Mouse (Mus musculus): ENCODE results near the gene Styxl1. TPM values are rescaled to one million over a fixed set of nuclear protein-coding genes. Genes with fewer than 3 reads are reported as not detected.
A peak's percentile ranks its signal among the peaks of the same experiment; 100 is the strongest.

Gene Styxl1
- total RNA-seq, 2 experiments from 2014 or later: not detected

- ATAC-seq (replicated peaks; ENCODE audit: poor library complexity): peak; percentile 75
Observed at GRCm38 (mm10) chr5:135772519-135772918, 5.7 kb downstream of the Styxl1 start.

DNA sequence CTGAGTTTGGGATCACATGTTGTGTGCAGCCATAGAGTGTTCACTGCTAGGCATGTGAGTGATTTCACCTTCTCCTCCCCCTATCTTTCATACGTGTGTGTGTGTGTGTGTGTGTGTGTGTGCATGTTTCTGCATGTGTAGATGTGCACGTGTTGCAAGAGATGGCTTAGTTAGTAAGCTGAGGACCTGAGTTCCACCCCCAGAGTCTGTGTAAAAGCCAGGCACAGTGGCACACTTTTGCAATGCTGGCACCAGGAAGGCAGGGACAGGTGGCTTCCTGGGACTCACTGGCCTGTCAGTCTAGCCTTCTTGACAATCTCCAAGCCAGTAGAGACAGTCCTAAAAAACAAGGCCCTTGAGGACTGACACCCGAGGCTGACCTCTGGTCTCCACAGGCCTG, 13.2 kb downstream of the Styxl1 start:
- no peak for ATAC-seq (replicated peaks; ENCODE audit: poor library complexity)

- peak; percentile 95 for ATAC-seq (replicated peaks; ENCODE audit: poor library complexity)
Observed at GRCm38 (mm10) chr5:135763526-135763925, 14.7 kb downstream of the Styxl1 start.

- ATAC-seq (replicated peaks; ENCODE audit: poor library complexity): no peak
Observed at GRCm38 (mm10) chr5:135761881-135762280, 16.3 kb downstream of the Styxl1 start.

- no peak for ATAC-seq (replicated peaks; ENCODE audit: poor library complexity)
Observed at GRCm38 (mm10) chr5:135751595-135751994, 26.6 kb downstream of the Styxl1 start.

DNA sequence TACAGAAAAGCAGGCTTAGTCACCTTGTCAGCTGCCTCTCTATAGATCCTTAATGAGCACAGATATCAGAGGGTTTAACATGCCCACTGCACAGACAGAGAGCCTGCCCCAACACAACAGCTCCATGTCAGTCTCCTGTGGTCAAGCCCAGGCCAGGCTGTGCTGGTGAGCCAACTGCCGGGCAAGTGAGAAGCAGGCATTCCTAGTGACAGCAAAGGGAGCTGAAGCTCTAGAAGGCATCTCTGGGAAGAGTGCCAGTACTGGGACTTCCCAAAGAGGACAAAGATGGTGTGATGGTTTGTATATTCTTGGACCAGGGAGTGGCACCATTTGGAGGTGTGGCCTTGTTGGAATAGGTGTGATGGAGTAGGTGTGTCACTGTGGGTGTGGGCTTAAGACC, 27.1 kb downstream of the Styxl1 start:
- ATAC-seq (replicated peaks; ENCODE audit: poor library complexity): no peak

GRCm38 (mm10) chr5:135744742-135745141, 33.4 kb downstream of the Styxl1 start:
- peak; percentile 10 for ATAC-seq (replicated peaks; ENCODE audit: poor library complexity)

- peak; percentile 99 for ATAC-seq (replicated peaks; ENCODE audit: poor library complexity)
Observed at GRCm38 (mm10) chr5:135743741-135744609, 34.2 kb downstream of the Styxl1 start, which contains the start of gene Tmem120a. Gene Tmem120a (minus strand): TSS chr5:135744448.

DNA sequence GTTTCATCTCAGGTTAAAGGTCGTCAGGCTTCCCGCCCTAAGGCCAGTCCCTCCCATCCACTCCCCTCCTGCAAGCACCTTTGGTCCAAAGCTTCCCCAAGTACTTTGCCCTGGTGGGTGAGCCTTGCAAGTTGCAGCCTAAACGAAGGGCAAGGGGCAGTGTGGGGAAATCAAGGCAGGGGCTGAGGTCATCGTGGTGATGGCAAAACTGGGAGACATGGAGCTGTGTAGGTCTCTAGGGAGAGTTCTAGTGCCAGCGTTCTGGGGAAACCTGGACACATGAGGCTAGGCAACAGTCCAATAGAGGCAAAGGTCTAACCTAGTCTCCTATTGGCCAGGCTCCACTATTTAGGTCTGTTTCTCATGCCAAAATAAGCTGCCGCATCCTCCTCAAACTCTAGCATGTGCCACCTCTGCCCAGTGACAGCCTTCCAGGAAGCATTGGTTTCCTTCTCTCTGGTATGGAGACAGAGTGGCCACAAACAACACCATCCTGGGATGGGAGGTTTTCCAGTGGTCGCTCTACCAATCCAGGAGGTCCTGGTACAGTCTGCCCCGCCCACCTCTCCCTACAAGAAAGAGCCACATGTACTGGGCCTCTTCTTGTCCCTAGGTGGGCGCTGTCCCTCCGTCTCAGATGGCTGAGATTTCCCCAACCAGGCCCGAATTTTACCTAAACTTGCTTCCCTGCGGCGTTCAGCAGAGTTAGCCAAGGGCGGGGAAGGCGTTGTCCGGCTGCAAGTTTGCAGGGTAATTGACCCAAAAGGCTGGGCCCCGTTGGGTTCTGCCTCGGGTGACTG, 35.0 kb downstream of the Styxl1 start:
- 0 out of 2 replicates have a peak, but pooled peaks have one; percentile 3 for ATAC-seq (replicated peaks; ENCODE audit: poor library complexity)

GRCm38 (mm10) chr5:135742156-135742555, 36.0 kb downstream of the Styxl1 start:
- ATAC-seq (replicated peaks; ENCODE audit: poor library complexity): no peak

DNA sequence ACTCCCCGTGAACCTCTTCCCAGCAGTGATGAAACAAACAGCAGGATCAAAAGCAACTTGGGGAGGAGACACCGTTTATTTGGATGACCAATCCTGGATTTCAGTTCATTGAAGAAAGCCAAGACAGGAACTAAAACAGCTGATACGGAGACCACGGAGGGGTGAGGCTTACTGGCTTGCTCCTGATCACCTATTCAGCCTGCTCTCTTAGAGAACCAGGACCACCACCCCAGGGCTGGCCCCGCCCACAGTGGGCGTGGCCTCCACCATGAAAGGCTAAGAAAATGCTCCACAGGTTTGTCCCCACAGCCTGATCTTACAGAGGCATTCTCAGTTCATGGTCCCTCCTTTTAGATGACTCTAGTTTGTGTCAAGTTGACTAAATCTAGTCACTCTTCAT, 39.9 kb downstream of the Styxl1 start:
- ATAC-seq (replicated peaks; ENCODE audit: poor library complexity): no peak

DNA sequence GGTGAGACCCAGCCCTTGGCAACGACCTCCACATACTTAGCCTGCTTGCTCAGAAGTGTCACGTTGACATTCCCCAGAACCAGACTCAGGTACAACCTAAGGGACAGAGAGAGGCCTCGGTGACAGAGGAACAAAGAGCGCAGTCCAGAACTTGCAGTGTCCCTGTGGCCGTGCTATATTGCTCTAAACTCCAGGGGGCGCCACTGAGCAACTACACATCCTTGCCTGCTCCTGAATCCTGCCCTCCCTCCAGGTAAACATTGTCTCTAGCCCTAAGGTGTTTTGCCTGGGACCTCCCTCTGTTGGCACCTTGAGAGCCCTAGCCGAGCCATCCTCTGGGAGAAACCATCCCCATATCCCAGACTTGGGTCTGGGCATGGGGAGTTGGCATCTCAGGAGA, 41.0 kb downstream of the Styxl1 start:
- peak; percentile 51; the same call in 1 of the 2 replicates for ATAC-seq (replicated peaks; ENCODE audit: poor library complexity)

DNA sequence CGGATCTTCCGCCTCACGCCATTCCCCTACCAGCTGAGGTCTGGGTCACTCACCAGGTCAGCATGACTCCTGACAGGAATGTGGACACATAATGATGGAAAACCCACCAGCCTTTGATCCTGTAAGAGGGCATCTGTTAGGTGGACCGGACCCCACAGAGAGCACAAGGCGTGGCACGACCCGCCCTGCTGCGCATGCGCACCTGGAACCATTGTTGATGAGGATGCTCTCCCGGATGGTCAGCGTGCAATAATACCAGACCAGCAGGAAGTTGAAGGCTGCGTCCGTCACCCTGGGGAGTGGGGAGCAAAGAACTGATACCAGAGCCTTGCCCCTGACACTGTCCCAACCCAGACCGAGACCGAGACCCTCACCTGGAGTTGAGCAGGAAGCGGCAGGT, 41.6 kb downstream of the Styxl1 start:
- ATAC-seq (replicated peaks; ENCODE audit: poor library complexity): no peak

DNA sequence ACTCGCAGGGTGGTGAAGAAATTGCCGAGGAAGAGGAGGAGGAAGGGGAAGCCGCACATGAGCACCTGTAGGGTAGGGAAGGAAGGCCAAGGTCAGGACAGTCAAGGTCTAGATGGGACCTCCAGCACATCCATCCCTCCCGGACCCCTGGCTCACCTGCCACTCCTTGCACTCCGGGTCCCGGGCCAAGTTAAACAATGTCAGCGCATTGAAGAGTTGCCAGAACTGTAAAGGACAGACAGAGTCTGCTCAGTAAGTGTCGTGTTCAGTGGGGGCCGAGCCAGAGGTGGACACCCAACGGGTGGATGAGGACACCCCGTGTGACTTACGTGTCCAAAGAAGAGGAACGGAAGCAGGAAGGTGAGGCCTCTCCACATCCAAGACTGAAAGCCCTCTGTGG, 42.4 kb downstream of the Styxl1 start:
- ATAC-seq (replicated peaks; ENCODE audit: poor library complexity): no peak

DNA sequence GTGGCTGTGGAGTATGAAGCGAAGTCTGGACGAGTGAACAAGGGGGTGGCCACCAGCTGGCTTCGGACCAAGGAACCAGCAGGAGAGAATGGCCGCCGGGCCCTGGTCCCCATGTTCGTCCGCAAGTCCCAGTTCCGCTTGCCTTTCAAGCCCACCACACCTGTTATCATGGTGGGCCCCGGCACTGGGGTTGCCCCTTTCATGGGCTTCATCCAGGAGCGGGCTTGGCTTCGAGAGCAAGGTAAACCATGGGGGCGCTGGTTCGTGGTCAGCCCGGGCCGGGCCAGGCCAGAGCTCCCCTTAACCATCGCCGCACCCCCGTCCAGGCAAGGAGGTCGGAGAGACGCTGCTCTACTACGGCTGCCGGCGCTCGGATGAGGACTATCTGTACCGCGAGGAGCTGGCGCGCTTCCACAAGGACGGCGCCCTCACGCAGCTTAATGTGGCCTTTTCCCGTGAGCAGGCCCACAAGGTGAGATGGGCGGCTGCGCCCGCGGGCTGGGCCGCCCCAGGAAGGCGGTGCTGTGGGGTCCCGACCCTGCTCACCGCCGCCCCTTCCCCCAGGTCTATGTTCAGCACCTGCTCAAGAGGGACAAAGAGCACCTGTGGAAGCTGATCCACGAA, 44.0 kb downstream of the Styxl1 start:
- no peak for ATAC-seq (replicated peaks; ENCODE audit: poor library complexity)

DNA sequence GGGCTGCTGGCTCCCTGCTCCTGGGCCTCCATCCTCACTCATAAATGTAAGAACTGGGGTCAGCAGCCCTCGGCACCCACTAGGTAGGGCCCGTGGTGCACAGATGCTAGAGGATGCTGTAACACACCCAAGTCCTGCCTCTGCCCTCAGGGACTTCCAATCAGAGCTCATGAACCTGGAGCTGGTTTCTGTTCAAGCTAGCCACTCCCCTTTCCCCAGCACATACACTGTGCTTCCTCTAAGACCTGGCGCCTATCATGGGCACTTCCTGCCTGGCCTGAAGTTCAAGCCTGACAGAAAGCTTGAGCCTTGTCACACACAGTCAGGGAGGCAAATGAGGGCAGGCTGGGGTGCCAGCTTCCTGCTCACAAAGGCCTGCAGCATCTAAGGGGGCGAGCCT, 45.1 kb downstream of the Styxl1 start:
- ATAC-seq (replicated peaks; ENCODE audit: poor library complexity): no peak

DNA sequence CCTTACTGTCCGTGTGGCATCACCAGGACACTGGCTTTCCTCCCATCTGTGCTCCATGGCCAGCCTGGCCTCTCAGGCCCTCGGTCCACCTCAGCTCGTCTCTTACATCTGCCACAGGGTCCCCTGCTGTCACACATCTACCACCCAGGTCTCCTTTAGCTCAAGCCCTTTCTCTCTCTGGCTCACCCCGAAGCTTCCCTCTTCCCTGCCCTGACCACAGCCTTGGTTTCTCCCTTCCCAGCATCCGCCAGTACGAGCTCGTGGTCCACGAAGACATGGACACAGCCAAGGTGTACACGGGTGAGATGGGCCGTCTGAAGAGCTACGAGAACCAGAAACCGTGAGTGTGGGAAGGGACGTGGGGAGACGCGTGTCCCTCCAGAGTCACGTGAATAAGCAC, 46.9 kb downstream of the Styxl1 start:
- ATAC-seq (replicated peaks; ENCODE audit: poor library complexity): no peak

DNA sequence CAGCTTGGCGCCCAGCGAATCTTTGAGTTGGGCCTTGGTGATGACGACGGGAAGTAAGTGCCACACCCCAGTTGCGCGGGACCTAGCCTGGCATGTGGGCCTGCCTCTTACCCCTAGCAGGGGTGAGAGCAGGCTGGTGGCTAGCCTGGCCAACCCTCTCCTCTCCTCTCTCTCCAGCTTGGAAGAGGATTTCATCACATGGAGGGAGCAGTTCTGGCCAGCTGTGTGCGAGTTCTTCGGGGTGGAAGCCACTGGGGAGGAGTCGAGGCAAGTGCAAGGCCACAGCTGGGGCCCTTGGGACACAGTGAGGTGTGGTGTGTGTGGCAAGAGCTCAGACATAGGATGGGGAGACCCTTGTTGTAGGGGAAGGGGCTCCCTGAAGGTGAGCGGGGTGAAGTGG, 47.3 kb downstream of the Styxl1 start:
- no peak for ATAC-seq (replicated peaks; ENCODE audit: poor library complexity)

GRCm38 (mm10) chr5:135730278-135730677, 47.9 kb downstream of the Styxl1 start:
- no peak for ATAC-seq (replicated peaks; ENCODE audit: poor library complexity)

DNA sequence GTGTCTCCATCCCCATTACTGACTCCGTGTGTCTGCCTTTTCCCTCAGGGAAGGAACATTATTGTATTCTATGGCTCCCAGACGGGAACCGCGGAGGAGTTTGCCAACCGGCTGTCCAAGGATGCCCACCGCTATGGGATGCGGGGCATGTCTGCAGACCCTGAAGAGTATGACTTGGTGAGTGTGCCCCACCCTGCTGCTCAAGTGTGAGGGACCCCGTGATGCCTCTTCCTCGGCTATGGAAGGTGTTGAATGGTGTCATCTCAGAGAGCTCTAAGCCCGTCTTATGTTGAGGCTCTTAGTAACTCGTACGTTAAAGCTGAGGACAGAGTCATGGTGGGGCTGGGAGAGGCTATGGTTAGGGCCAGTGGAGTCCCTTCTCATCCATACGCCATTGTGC, 48.8 kb downstream of the Styxl1 start:
- ATAC-seq (replicated peaks; ENCODE audit: poor library complexity): no peak

DNA sequence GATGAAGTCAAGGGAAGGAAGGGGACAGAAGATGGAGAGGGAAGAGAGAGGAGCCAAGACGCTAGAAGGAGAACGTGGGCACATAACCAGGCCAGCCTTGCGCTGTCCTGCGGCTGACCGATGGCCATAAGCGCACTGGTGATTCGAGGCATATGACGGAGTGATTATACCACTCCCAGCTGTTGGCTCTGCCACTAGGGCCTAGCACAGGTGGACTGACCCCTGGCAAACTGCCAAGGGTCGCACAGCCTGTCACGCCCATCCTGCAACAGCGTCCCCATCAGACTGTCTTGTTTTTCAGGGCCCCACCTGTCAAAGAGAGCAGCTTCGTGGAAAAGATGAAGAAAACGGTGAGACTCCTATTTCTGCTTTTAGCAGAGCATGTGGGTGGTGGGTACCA, 49.8 kb downstream of the Styxl1 start:
- ATAC-seq (replicated peaks; ENCODE audit: poor library complexity): no peak

Measured in megakaryocyte progenitor cell, adult 5-6 weeks (primary cell).